Mouse (Mus musculus): Measurements from ENCODE around the gene Foxf2. TPM values are rescaled to one million over a fixed set of nuclear protein-coding genes. Genes with fewer than 3 reads are reported as not detected.

The Foxf2 gene
- 9.4 and 9.5 TPM in 2 replicates for polyA plus RNA-seq (2016; fragmentation: Nextera tagmentation; extraction: Ambion mirVana)

DNA sequence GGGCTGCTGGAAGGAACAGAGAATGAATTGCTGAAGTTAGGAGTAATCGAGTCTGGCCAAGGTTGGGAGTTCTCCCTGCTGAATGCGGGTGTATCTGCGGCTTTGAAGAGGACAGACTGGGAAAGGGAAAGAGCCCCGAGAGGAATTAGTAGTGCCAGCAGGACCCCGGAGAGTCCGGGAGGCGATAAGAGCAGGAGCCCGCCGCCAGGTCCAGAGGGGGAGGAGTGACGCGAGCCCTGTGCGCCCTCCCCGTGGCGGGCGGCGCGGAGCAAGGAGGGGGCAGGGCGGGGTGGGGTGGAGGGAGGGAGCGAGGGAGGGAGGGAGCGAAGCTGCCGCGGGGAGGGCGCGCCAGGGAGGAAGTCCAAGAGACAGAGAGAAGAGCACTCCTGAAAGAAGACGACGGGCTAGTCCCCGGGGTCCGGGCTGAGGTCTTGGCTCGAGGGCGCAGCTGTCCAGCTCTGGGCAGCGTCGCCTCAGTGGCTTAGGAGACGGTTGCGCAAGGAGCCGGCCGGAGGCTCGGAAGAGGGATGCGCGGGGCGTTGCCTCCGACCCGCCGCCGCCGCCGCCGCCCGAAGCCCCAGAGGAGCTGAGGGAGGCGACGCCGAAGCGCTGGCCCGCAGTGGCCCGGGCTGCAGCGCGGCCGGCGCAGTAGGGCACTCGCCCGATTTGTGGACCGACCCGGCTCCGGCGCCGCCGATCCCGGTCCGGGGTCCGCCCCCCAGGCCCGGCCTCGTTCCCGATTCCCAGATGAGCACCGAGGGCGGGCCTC lies at the start of gene Foxf2:
TSS of gene Foxf2 (plus strand) at position 484 of the 769 bp plus-strand sequence.
- Histone ChIP-seq H3K27ac (peak within 1 kb of the TSS; percentile 35), H3K9ac (peak within 1 kb of the TSS; percentile 49), H3K4me1 (peaks cover 38% of the 10 kb centered on the region), H3K4me3 (peak within 1 kb of the TSS; percentile 46), H3K4me2 (replicated peaks) (peak within 1 kb of the TSS; percentile 72), H3K27me3 (peaks cover 100% of the 10 kb centered on the region), H3K9me3 (replicated peaks) (no peaks in the 10 kb centered on the region), H3K36me3 (no peaks in the 10 kb centered on the region)
- under 1% methylated on average over 57 of the region's 74 CpGs for WGBS
- peak; percentile 47 for ATAC-seq (ENCODE audit: low FRiP score)

DNA sequence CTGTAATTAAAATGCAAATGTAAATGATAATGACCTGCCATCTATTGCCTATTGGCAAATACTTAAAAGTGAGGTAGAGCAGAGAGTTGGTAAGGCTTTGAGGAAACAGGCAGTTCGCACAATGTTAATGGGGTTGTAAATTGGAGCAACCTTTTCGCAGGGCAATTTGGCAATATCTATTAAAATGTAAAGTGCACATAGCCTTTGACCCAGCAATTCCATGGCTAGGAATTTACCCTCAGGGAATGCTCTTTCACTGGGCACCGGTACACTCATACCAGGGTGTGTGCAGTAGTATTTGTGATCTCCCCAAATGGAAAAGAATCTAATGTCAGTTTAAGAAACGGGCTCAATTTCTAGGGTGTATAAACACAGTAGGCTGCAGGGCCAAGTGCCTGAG lies 48.9 kb upstream of the Foxf2 start:
- Histone ChIP-seq H3K27me3 (no peaks in the 10 kb centered on the region; the same call in none of the 2 replicates), H3K4me2 (replicated peaks) (no peak overlapping the region), H3K9ac (no peak overlapping the region), H3K27ac (no peak overlapping the region), H3K4me1 (peaks cover 3% of the 10 kb centered on the region; the same call in 1 of the 2 replicates), H3K9me3 (replicated peaks) (no peaks in the 10 kb centered on the region), H3K4me3 (no peak overlapping the region), H3K36me3 (no peaks in the 10 kb centered on the region)
- no peak for ATAC-seq (ENCODE audit: low FRiP score)
- 73% methylated on average over 4 of the region's 4 CpGs for WGBS

GRCm38 (mm10) chr13:31577576-31577975 lies 48.0 kb upstream of the Foxf2 start:
- 39% methylated on average over 6 of the region's 6 CpGs for WGBS
- no peak for ATAC-seq (ENCODE audit: low FRiP score)

DNA sequence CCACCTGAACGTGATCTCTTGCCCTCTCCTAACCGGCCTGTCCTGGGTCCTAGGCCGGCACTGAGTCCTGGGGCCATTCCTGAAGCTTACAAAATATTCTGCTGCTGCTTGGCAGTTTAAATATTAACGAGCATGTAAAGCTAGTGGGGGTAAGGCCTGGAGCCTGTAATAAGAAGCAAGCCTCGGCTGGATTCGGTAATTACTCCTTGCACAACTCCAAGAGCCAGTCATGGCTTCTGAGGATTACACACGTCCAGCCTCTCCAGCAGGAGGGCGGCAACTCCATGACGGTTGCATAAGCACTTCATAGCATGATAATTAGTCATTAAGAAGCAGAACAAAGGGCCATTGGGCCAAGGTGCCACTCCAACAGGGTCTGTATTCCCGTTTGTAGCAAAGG lies 47.2 kb upstream of the Foxf2 start:
- no peak overlapping the region for H3K27ac ChIP-seq
- H3K4me3 ChIP-seq, result no peak overlapping the region
- H3K27me3 ChIP-seq, result no peaks in the 10 kb centered on the region; the same call in none of the 2 replicates
- no peaks in the 10 kb centered on the region for H3K9me3 ChIP-seq (replicated peaks)
- H3K4me1 ChIP-seq, result peaks cover 3% of the 10 kb centered on the region; the same call in 1 of the 2 replicates
- 0 out of 2 replicates have a peak, but pooled peaks have one; percentile 22 for ATAC-seq (ENCODE audit: low FRiP score)
- H3K9ac ChIP-seq, result no peak overlapping the region
- no peak overlapping the region for H3K4me2 ChIP-seq (replicated peaks)
- 50% methylated on average over 10 of the region's 10 CpGs for WGBS
- no peaks in the 10 kb centered on the region for H3K36me3 ChIP-seq

More at GRCm38 (mm10) chr13:31577576-31577975, 48.0 kb upstream of the Foxf2 start:
- H3K9me3 ChIP-seq (replicated peaks), result no peaks in the 10 kb centered on the region
- peaks cover 3% of the 10 kb centered on the region; the same call in 1 of the 2 replicates for H3K4me1 ChIP-seq
- no peaks in the 10 kb centered on the region for H3K36me3 ChIP-seq
- no peak overlapping the region for H3K4me3 ChIP-seq
- no peak overlapping the region for H3K9ac ChIP-seq
- H3K27me3 ChIP-seq, result no peaks in the 10 kb centered on the region; the same call in none of the 2 replicates
- no peak overlapping the region for H3K4me2 ChIP-seq (replicated peaks)
- no peak overlapping the region for H3K27ac ChIP-seq

DNA sequence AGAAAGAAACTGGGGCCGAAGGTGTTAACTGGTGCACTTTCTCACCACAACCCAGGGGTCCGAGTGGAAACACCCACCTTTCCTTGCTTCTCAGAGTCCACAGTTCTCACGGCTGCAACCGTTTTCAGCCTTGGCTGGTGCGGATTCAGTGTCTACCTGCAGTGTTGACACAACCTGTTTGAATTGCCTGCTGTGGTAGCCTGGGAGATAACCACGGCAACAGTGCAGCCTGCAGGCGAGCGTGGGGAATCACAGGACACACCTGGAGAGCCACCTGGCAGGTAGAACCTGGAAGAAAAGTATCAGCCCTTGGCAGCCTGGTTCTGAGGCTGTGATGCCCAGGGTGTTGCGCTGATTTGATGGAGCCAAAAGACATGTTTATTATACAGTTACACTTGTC lies 45.8 kb upstream of the Foxf2 start:
- no peaks in the 10 kb centered on the region for H3K36me3 ChIP-seq
- no peaks in the 10 kb centered on the region for H3K9me3 ChIP-seq (replicated peaks)
- no peak overlapping the region for H3K9ac ChIP-seq
- 68% methylated on average over 9 of the region's 9 CpGs for WGBS
- H3K4me1 ChIP-seq, result peaks cover 3% of the 10 kb centered on the region; the same call in 1 of the 2 replicates
- H3K4me3 ChIP-seq, result no peak overlapping the region
- H3K27ac ChIP-seq, result no peak overlapping the region
- no peaks in the 10 kb centered on the region; the same call in none of the 2 replicates for H3K27me3 ChIP-seq
- ATAC-seq (ENCODE audit: low FRiP score), result no peak
- H3K4me2 ChIP-seq (replicated peaks), result no peak overlapping the region

GRCm38 (mm10) chr13:31587341-31587740 lies 38.3 kb upstream of the Foxf2 start:
- Histone ChIP-seq H3K4me2 (replicated peaks) (no peak overlapping the region), H3K27ac (no peak overlapping the region), H3K9ac (no peak overlapping the region), H3K4me1 (no peaks in the 10 kb centered on the region), H3K27me3 (no peaks in the 10 kb centered on the region), H3K36me3 (no peaks in the 10 kb centered on the region), H3K9me3 (replicated peaks) (no peaks in the 10 kb centered on the region), H3K4me3 (no peak overlapping the region)
- 72% methylated on average over 5 of the region's 5 CpGs for WGBS
- no peak for ATAC-seq (ENCODE audit: low FRiP score)

GRCm38 (mm10) chr13:31599576-31599975 lies 26.0 kb upstream of the Foxf2 start:
- H3K4me2 ChIP-seq (replicated peaks), result no peak overlapping the region
- no peak overlapping the region for H3K4me3 ChIP-seq
- no peaks in the 10 kb centered on the region for H3K9me3 ChIP-seq (replicated peaks)
- H3K9ac ChIP-seq, result no peak overlapping the region
- H3K36me3 ChIP-seq, result no peaks in the 10 kb centered on the region
- no peak for ATAC-seq (ENCODE audit: low FRiP score)
- no peak overlapping the region for H3K27ac ChIP-seq
- WGBS, result 81% methylated on average over 5 of the region's 5 CpGs
- H3K27me3 ChIP-seq, result no peaks in the 10 kb centered on the region; the same call in 1 of the 2 replicates
- no peaks in the 10 kb centered on the region for H3K4me1 ChIP-seq

- H3K36me3 ChIP-seq, result no peaks in the 10 kb centered on the region
- H3K27me3 ChIP-seq, result peaks cover 5% of the 10 kb centered on the region
- no peak overlapping the region for H3K4me2 ChIP-seq (replicated peaks)
- H3K9ac ChIP-seq, result no peak overlapping the region
- H3K27ac ChIP-seq, result no peak overlapping the region
- H3K9me3 ChIP-seq (replicated peaks), result no peaks in the 10 kb centered on the region
- no peak for ATAC-seq (ENCODE audit: low FRiP score)
- H3K4me3 ChIP-seq, result no peak overlapping the region
- no peaks in the 10 kb centered on the region for H3K4me1 ChIP-seq
- 72% methylated on average over 6 of the region's 6 CpGs for WGBS
Measured at GRCm38 (mm10) chr13:31603964-31604363, 21.7 kb upstream of the Foxf2 start.

GRCm38 (mm10) chr13:31614724-31615465 lies 10.7 kb upstream of the Foxf2 start:
- Histone ChIP-seq H3K4me3 (no peak overlapping the region), H3K4me2 (replicated peaks) (no peak overlapping the region), H3K27ac (no peak overlapping the region), H3K27me3 (peaks cover 94% of the 10 kb centered on the region), H3K36me3 (no peaks in the 10 kb centered on the region), H3K4me1 (peaks cover 11% of the 10 kb centered on the region; the same call in 1 of the 2 replicates), H3K9me3 (replicated peaks) (no peaks in the 10 kb centered on the region), H3K9ac (no peak overlapping the region)
- 2% methylated on average over 38 of the region's 38 CpGs for WGBS
- ATAC-seq (ENCODE audit: low FRiP score), result no peak

- H3K27ac ChIP-seq, result no peak overlapping the region
- peaks cover 95% of the 10 kb centered on the region for H3K27me3 ChIP-seq
- peaks cover 11% of the 10 kb centered on the region; the same call in 1 of the 2 replicates for H3K4me1 ChIP-seq
- H3K4me2 ChIP-seq (replicated peaks), result no peak overlapping the region
- H3K4me3 ChIP-seq, result no peak overlapping the region
- no peaks in the 10 kb centered on the region for H3K36me3 ChIP-seq
- H3K9me3 ChIP-seq (replicated peaks), result no peaks in the 10 kb centered on the region
- ATAC-seq (ENCODE audit: low FRiP score), result no peak
- under 1% methylated on average over 17 of the region's 17 CpGs for WGBS
- H3K9ac ChIP-seq, result no peak overlapping the region
Measured at GRCm38 (mm10) chr13:31615561-31616165, 10.0 kb upstream of the Foxf2 start.

- H3K9ac ChIP-seq, result no peak overlapping the region
- H3K4me3 ChIP-seq, result peak overlapping the region; percentile 30; the same call in 1 of the 2 replicates
- no peaks in the 10 kb centered on the region for H3K9me3 ChIP-seq (replicated peaks)
- WGBS, result under 1% methylated on average over 12 of the region's 12 CpGs
- no peak overlapping the region for H3K27ac ChIP-seq
- ATAC-seq (ENCODE audit: low FRiP score), result no peak
- H3K4me2 ChIP-seq (replicated peaks), result peak overlapping the region; percentile 57
- H3K4me1 ChIP-seq, result peaks cover 11% of the 10 kb centered on the region; the same call in 1 of the 2 replicates
- peaks cover 98% of the 10 kb centered on the region for H3K27me3 ChIP-seq
- H3K36me3 ChIP-seq, result no peaks in the 10 kb centered on the region
Measured at GRCm38 (mm10) chr13:31618001-31618400, 7.6 kb upstream of the Foxf2 start.

DNA sequence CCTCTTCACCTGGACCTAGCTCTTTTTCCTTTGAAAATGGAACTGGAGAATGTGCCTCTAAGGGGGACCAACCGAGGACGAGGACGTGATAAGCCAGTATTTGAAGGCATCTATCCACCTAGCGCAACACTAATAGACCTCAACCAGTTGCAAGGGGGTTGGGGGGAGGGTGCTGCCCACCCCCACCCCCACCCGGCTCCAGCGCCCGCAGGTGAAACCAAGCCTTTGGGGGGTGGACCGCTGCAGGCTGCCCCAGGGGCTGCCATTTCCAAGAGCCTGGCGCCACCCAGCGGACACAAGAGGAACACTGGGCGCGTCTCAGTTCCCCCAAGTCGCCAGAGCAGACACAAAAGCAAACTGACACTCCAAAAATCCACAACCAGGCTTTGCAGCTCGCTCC lies 7.2 kb upstream of the Foxf2 start:
- peak; percentile 57 for ATAC-seq (ENCODE audit: low FRiP score)
- 0% methylated on average over 14 of the region's 14 CpGs for WGBS
- Histone ChIP-seq H3K4me2 (replicated peaks) (peak overlapping the region; percentile 57), H3K9ac (no peak overlapping the region), H3K27ac (no peak overlapping the region), H3K4me1 (peaks cover 11% of the 10 kb centered on the region; the same call in 1 of the 2 replicates), H3K4me3 (peak overlapping the region; percentile 30), H3K9me3 (replicated peaks) (no peaks in the 10 kb centered on the region), H3K36me3 (no peaks in the 10 kb centered on the region), H3K27me3 (peaks cover 98% of the 10 kb centered on the region)

All from hindbrain, embryonic 12.5 days (tissue).